Mouse (Mus musculus): ENCODE measurements around the gene Trabd2b.

Gene Trabd2b

DNA sequence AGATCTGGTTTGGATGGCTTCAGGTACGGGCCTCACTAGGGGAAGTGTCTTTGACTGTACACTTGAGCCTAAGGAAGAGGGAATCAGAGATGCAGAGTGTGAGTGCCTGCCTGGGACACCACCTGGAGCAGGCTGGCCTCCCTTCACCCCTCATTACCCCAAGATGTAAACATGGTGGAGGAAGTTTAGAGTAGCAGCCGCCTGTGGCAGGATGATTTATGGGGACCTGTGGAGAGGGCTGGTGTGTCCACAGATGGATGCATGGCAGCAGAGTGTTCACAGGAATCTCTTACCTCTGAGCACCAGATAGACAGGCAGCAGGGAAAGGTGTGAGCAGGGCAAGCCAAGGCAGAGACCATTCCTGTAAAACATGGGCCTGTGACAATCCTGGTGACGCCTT lies 199.1 kb downstream of the Trabd2b start:
- no peak for DNase-seq (ENCODE audit: low read depth)

DNA sequence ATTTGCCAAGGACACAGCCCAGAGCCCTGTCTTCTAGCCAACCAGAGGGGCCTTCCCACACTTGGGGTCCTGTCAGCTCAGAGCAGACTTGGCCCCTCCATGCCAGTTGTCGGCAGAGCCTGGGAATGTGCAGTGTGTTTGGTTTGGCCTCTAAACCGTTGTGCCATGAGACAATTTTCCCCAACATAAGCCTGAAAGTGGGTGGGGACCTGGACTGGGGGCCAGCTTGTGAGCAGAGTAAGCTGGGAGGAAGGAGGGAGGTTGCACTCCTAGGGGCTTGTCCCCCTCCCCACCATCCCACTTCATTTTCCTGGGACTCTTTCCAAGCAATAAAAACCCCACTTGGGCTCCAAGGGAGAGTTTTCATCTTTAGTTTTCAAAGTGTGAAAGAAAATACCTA lies 201.3 kb downstream of the Trabd2b start:
- no peak for DNase-seq (ENCODE audit: low read depth)

DNA sequence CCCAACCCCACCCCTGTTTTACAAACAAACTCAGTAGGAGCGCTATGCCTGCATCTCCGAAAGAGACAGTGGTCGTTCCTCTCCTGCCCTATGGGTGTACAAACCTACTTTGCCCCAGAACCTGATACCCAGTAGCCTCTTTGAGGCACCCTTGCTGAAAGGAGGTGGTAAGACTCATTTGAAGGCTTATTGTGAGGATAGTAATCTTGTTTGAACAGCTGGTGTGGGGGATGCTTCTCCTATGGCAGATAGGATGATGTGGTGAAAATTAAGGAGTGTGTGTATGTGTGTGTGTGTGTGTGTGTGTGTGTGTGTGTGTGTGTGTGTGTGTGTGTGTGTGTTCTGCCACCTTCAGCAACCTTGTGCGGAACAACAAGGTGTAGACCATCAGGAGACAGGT lies 202.8 kb downstream of the Trabd2b start:
- DNase-seq (ENCODE audit: low read depth), result no peak

DNA sequence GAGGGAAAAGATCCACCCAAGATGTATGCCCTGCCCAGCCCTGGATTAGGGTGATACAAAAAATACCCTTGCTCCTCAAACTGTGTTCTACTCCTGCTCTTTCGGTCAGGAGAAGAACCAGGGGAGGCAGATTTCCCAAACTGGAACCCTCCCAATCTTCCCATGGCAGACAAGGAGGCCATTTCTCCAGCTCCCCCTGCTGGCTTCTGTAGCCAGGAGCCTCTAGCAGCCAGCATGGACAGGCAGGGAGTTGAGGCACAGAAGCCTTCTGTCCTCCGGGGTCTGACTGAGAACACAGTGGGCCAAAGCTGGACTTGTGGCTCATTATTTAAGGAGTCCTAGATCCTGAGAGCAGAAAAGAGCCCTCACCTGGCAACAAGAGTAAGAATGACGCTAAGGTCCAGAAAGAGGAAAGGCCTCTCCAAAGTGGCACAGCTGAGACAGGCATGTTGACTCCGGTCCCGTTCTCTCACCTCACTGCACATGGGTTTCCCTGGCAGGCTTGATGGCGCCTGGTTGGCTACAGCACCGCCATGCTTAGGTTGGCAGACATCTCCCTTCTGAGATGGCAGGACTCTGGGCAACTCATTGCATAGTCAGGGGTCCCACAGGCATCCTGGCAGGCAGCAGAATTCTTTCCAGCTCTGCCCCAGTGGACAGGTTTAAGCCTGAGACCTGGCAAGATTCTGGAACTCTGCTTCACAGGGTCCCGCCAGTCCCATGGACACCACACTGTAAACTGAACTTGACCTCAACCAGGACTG lies 204.8 kb downstream of the Trabd2b start:
- no peak for DNase-seq (ENCODE audit: low read depth)

DNA sequence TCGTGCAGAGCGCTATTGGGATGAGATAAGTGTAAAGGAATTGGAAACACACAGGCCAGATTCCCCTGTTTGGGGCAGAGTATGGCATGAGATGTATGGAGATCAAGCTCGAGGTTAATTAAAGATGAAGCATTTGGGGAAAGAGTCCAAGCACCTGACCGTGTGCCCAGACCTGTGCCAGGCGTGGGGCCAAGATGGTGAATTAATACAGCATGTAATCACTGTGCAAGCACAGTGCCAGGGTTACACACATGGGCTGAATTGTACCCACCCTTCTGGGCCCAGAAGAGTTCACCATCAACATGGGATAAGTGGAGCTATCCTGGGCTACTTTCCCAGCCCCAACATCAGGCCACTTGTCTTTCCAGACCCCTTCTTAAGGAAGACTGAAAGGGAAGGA lies 205.5 kb downstream of the Trabd2b start:
- no peak for DNase-seq (ENCODE audit: low read depth)

DNA sequence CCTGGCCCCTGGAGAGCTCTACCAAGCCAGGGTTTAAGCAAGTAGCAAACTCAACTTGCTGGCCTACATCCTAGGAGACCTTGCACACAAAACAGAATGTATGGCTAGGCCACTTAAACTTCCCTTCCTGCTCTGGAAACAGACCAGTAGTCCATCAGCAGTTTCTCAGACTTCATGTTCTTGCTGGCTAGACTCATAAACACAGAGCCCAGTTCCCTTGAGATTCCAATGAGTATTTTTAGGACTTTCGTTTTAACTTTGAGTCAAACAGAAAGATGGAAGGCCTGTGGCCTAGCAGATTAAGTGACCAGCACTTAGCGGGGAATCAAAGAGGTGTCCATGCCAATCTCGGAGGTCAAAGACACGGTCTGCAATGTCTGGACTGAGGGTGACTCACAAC lies 206.3 kb downstream of the Trabd2b start:
- DNase-seq (ENCODE audit: low read depth), result peak; percentile 61

DNA sequence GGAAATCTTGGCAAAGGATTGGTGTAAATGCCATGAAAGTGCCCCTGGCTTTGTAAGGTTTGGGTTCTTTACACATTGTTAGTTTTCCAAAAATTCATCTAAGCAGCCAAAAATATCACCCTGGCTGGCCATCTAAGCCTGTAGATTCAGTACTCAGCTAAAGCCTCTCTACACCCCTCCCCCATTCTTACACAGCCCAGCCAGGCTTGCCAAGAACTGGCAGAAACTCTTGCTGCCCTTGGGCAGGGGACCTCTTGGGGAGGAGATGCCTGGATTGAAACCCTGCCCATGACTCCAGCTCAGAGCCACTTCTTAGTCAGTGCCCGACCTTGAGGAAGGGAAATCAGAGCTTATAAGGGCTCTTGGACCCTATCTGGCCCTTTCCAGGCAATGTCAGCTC lies 207.6 kb downstream of the Trabd2b start:
- peak; percentile 62 for DNase-seq (ENCODE audit: low read depth)

DNA sequence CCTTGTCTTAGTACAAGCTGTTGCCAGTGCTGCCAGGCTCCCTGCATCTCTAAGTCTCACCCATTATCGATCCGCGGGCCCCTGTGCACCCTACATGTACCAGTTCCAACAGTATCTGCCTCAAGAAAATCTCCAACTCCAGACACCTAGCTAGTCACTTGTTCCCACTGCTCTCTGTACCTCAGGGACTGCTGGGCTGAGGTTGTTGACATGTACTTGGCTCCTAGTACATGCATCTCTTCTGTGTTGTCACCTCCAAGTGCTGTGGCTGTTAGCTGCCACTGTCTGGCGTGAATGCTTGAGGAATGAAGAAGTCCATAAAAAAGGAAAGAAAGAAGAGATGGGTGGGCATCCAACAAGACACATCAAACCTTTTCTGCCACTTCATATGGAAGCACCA lies 209.2 kb downstream of the Trabd2b start:
- no peak for DNase-seq (ENCODE audit: low read depth)

DNA sequence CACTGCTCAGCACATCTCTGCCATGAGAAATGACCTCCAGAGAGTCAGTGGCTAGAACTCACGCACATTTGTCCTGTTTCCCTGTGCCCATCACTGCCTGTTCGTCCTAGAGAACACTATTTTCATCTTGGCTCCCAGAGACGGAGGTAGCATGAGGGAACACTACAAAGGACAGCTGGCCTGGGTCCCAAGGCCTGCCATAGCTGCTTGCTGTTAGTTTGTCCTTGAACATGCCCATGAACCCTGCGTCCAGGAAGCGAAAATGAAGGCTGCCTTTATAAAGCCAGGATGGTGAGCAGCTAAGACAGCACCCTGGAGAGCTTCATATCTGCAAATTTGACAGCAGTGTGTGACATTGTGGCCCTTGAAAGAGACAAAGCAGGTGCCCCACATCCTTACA lies 216.4 kb downstream of the Trabd2b start:
- no peak for DNase-seq (ENCODE audit: low read depth)

DNA sequence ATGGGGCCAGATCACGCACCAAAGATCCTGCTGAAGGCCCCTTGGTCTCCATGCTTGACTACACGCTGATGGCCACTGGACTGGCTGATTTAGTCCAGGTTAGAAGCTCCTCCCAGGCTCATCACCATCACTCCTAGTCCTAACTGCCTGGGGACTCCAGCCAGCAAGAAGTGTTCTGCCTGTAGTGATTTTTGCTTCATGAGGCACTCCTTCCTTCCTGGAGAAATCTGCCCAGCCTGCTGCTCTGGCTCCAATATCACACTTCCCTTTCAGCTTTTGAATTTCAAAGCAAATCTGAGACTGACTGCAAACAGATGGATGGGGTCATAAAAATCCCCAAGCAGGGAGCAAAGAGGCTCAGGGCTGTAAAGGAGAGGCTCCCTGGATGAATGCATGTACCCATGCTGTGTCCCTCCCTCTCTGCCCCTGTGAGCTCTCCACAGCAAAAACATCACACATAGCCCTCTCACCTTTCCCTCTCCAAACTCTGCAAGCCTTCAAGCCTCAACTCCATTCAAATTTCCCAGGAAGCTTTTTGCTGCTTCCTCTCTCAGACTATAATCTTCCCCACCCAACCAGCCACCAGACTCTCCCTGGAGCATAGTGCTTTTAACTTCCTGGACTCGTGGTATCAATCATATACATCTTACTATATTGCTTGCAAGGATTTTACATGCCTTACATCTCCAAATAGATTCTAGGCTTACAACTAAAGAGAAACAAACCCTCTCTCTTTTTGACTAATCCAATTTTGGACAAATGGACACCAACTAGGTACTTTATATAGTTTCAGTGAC lies 217.8 kb downstream of the Trabd2b start:
- no peak for DNase-seq (ENCODE audit: low read depth)

DNA sequence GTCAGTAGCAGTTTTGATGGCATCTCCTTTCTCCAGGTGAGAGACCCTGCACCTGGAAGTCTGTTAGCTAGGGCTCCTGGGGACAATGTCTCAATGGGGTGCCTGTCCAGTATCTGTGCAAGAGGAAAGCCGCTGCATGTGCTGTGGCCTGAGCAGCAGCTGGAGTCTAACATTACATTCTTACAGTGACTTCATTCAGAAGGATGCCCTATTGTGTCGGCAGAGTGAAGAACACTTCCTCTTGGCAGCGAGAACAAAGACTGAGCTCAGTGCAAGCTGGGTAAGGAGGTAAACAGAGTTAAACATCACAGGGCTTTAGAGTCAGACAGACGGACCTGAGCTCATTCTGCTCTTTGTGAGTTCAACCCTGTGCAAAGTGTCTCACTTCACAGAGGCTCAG lies 218.8 kb downstream of the Trabd2b start:
- no peak for DNase-seq (ENCODE audit: low read depth)

DNA sequence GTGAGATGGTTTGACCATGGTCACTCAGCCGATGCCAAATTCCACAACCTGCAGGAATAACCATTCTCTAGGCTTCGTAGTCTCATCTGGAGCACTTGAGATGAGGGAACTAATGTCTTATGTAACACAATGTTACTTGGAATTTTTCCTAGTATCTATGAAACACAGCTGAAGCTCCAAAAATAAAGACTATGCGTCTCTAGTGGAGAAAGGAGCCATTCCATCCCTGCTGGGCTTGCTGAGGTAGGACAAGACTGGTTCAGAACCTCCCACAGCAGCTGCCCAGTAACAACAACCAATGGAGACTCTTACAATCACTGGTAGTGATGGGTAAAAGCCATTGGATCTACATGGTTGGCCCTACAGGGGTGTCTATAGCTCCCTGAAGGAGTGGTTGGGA lies 219.4 kb downstream of the Trabd2b start:
- DNase-seq (ENCODE audit: low read depth), result no peak

DNA sequence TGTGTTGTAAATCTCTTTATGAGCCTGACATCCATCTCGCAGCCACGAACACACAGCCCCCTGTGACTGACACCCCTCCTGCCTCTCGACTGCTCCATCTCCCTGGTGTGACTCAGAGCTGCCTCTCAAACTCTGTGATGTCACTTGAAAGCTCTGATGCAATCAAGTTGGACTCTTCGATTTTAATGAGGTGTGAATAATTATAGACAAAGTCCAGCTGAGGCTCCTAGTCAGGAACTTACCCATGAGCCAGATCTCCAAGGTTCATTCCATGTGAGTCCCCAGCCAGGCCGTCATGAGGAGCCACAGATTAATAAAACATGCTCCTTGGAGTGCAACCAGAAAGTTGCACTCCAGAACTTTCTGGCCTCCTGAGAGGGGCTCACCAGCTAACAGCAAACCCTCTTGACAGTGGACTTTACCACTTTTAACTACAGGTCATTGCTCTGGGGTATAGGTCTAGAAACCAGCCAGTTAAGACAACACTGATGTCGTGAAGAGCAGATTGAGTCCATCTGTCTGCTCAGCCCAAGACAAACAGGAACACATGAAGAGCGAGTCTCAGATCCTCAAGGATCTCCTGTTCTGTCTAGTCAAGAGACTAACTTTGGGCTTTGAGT lies 221.3 kb downstream of the Trabd2b start:
- no peak for DNase-seq (ENCODE audit: low read depth)

DNA sequence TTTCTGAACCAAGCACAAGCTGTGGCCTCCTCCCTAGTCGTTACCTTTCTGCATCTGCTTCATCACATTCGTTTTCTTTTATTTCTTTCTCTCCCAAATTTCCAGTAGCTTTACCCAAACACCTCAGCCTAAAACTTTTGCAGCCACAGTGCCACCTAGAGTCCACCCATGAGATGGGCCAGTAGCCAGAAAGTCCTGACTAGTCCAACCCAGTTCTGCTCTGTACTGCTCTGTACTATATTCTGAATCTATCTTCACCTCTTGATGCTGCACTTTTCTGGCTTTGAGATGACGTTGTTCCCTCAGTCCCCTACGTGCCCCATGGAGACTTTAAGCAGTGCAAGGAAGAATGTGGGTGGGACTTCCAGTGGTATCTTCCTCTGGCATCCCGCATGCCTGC lies 229.4 kb downstream of the Trabd2b start:
- DNase-seq (ENCODE audit: low read depth), result peak; percentile 65

DNA sequence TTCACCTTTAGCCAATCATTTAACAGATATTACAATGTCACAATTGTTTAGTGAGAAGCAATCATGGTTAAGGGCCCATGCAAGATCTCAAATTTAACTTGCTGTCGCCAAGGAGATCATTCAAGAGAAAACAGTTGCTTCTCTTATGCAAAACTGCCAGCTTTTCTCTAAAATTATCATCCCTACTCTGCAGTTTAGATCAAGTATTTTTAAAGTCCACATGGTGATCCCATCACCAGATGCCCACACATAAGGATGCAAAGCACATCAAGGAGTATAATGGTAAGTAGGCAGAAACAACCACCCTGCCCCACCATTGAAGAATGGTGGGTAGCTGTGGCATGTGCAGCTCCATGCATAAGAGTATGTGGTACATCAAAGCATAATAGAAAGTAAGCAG lies 229.8 kb downstream of the Trabd2b start:
- DNase-seq (ENCODE audit: low read depth), result no peak

DNA sequence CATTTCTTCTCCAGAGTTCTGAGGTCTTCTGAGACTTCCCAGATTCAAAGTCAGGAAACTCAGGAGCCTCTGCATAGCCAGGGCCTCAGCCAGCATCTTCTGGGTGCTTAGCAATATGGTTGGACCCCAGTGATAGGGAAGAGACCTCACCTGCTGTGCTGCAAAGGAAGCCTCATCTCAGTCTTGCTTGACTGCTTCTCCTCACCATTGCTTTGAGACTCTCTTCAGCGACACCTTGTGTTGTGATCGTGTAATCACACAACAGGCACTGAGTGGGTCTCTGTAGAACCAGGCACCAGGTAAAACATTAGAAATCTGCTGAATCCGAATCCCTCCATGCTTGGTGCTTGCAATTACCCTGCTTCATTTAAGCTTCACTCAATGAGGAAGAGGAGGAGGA lies 230.6 kb downstream of the Trabd2b start:
- DNase-seq (ENCODE audit: low read depth), result no peak

DNA sequence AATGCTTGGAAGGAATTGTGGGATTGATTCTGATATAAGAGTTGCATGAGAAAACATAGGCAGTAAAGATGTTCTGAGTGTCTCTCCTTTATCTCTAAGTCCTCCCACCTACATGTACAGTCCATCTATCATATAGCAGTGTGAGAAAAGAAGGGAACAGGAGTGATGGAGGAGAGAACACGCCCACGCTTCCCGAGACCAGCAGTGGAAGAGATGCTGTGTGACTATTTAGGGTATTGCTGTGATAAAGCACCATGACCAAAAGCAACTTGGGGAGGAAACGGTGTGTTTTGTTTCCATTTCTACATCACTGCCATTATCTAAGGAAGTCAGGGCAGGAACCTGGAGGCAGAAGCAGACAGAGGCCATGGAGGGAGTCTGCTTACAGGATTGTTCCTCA lies 235.9 kb downstream of the Trabd2b start:
- no peak for DNase-seq (ENCODE audit: low read depth)

DNA sequence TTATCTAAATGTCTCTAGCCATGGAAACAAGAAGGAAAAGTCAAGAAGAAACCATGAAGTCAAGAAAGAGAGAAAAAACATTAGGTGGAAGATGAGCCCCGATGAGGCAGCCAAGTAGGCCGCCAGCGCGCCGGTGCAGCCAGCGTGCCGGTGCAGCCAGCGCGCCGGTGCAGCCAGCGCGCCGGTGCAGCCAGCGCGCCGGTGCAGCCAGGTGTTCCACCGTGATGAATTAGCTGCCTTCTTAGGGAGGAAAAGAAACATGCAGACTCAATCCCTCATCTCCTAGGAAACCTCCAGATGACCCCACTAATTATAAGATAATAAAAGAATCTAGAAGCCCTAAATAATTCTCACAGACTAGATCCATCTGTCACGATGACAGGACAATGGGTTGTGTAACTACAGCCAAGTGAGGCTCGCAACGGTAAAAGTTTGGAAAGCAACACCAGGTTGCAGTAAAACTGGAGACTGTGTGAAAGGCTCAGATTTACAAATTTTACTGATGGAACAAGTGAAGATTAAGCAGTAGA lies 237.2 kb downstream of the Trabd2b start:
- no peak for DNase-seq (ENCODE audit: low read depth)

DNA sequence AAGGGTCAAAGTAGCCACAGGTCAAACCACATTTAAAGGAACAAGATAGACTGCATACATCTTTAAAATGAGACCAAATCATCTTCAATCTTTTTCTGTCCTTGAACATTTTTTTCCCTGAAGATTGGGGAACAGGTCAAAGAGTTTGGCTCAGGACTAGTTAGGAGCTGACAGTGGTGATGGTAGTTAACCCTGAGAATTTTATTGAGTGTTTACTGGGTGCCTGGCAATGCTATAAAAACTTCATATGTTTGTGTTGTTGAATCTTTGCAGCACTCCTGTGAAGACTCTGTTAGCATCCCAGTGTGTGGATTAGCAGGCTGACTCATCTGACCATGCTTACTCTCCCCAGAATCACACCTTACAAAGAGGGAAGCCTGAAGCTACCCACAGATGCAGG lies 238.8 kb downstream of the Trabd2b start:
- no peak for DNase-seq (ENCODE audit: low read depth)

DNA sequence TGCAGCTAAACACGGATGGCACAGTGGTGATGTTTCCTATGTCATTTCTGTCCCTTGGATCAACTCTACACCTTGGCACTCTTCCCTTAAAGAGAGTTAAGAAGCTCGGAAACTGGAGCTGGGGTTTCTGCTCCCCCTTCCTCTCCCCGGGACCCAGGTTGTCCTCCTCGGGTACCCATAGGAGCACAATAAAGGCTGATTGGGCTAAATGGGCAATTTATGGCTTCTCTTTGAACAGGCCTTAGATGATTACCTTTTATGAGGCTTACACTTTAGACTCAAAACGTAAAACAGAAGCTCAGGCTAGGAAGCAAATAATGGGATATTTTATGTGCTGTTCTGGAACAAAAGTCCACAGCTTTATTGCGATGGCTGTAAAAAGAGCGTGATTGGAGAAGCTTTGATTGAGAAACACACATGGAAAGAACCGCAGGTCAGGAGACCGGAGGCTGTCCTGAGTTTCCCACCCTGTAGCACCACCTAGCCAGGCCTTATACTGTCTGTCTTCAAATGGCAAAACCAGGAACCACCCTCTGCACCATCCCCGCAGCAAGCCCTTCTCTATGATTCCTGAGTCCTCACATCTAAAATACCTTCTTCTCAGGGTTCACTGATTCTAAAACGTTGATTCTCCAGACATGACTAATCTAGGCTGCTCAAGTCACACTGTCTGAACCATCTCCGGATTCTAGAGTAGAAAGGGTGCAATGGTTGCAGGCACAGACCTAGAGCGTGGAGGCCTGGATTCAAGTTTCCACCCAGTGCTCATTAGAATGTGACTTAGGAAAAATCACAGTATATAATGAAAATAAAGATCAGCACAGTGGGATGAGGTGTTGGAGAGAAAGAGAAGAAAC lies 240.5 kb downstream of the Trabd2b start:
- no peak for DNase-seq (ENCODE audit: low read depth)

DNA sequence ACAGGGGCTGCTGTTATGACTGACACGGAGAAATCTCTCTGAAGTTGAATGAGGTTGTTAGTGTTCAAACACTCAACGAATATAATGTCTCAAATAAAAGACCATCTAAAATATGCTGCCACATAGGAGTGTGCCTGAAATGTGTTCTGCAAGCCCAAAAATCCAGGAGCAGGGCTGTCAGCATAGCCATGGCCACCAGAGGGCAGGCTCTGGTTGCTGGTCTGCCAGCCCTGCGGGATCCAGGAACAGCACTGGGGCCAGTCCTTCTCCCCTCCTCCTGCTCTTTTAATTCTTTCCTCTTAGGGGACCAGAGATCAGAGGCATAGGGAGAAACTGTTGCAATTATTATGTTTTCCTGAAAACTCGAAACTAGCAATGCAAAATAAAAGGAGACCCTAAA lies 241.2 kb downstream of the Trabd2b start:
- no peak for DNase-seq (ENCODE audit: low read depth)

DNA sequence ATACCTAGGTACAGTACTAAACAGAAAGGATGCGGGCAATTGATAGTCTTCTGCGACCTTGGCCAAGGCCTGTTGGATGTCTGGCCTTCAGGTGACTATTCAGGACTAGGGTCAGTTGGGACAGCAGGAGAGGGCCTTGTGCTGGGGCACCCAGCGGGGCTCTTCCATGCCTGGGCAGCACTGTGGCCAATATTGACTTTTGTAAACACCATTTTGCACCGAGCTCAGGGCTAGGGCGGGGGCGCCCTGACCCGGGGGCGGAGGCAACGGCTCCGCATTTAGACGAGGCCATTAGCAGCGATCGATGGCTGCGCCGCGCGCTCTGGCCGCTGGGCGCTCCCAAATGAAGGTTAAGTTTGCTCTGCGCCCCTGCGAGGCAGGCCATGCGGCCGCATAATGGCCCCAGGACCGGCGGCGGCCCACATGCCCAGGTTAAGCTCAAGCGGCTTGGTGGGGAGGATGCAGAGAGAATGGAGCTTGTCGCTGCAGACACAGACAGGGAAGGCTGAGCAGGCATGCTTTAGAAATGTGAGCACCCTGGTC lies 242.1 kb downstream of the Trabd2b start:
- DNase-seq (ENCODE audit: low read depth), result no peak
